Mouse (Mus musculus): ENCODE measurements around the gene Gm7247.
"Not testable (repeated sequence)": the region's sequence is repeated elsewhere in the genome, so short reads cannot be mapped to it uniquely, and the experiment has no call there.

Gene Gm7247

GRCm38 (mm10) chr14:51361456-51361855, at the start of gene Gm7247:
Gm7247 (plus strand) TSS chr14:51361756.
- DNase-seq = no peak

GRCm38 (mm10) chr14:51324001-51324400, 37.6 kb upstream of the Gm7247 start:
- DNase-seq = no peak

GRCm38 (mm10) chr14:51346027-51346426, 15.5 kb upstream of the Gm7247 start:
- no peak for DNase-seq

DNA sequence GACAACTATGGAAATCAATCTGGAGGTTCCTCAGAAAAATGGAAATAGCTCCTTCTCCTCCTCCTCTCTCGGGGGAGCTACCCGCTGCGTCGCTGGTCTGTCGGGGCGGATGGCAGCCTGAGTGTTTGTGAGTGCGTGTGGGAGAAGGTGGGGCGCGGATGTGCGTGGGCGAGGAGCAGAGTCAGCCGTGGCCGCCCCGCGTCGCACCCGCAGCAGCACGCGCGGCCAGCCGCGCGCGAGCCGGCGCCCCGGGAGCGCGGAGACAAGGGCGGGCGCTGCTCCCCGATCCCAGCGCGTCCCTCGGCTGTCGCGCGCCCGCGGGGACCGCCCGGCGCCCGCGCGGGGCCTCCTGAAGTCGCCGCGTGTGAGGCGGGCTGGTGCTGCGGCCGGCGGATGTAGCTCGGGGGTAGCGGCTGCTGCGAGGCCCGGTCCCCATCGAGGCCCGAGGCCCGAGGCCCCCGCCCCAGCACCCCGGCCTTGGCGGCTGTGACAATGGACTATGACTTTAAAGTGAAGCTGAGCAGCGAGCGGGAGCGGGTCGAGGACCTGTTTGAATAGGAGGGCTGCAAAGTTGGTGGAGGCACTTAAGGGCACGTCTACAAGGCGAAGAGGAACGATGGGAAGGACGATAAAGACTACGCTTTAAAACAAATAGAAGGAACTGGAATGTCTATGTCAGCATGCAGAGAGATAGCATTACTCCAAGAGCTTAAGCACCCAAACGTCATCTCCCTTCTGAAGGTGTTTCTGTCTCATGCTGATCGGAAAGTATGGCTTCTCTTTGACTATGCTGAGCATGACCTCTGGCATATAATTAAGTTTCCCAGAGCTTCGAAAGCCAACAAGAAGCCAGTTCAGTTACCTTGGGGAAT, 3.2 kb upstream of the Gm7247 start:
- peak; percentile 17 to 42 for DNase-seq

GRCm38 (mm10) chr14:51382805-51383204, 21.2 kb downstream of the Gm7247 start:
- no peak for DNase-seq

GRCm38 (mm10) chr14:51384351-51384750, 22.8 kb downstream of the Gm7247 start:
- no peak for DNase-seq

GRCm38 (mm10) chr14:51385741-51386140, 24.2 kb downstream of the Gm7247 start:
- no peak for DNase-seq

DNA sequence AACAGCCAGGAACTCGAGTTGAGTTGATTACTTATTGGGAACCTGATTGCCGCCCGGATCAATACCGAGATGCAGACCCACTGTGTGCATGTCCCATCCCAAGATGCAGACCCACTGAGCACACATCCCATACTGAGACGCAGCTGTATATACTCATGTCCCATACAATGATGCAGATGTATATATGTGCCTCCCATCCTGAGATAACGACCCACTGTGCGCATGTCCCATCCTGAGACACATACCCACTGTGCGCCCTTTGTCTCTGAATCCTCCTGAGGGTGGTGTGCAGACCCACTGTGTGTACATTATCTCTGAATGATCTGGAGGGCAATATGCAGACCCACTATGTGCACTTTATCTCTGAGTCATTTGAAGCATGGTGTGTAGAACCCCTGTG, 26.2 kb downstream of the Gm7247 start:
- no peak for DNase-seq

DNA sequence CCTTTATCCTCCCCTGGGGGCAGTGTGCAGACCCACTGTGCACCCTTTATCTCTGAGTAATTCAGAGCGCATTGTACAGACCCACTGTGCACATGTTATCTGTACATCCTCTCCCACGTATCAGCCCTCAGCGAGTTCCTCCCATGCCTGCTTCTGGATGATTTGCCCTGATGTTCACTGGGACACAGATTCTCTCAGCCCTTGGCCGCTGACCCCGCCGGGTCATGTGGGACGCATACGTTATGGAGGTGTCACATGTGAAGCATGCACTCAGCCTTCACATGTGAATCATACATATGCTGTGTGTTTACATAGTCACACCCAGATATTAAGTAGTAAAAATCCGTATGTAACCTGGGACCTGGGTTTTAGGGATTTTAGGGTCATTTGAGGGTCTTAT, 26.7 kb downstream of the Gm7247 start:
- DNase-seq = no peak

DNA sequence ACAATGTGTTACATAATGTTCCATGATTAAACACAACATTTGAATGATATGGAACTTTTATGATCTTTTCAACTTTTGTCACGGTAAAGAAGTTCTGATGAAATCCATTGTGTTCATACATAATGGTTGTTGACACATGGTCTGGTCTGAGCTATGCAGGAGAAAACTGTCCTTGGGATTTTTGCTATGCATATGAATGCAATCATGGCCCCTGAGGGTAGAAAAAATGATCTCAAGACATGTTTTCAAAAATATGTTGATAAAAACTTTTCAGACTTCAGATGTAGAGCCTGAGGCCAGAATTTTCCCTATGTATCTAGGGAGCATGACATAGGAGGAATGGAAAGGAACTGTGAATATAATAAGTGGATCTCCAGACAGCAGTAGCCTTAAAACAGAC, 49.0 kb downstream of the Gm7247 start, which contains the start of gene Vmn2r88:
Gene Vmn2r88 (plus strand): TSS at position 301 of the 400 bp plus-strand sequence.
- no peak for DNase-seq

GRCm38 (mm10) chr14:51423885-51424284, 62.3 kb downstream of the Gm7247 start:
- DNase-seq = no peak

DNA sequence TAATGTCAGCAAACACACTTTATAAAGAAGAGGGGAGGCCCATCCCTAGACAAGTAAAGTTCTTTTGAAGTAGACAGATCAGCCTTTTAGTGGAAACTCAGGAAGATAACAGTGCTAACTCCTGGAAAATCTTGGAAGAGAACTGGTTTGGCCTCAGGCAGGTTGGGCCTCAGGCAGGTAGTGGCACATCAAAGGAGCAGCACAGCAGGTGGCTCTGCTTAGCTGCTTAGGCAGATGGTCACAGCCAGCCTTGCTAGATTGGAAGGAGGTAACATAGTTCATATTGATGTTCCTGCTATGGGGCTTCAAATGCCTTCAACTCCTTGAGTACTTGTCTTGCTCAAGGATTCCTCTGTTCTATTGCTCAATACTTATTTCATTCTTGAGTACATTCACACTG, 68.6 kb downstream of the Gm7247 start:
- DNase-seq = not testable (repeated sequence)

DNA sequence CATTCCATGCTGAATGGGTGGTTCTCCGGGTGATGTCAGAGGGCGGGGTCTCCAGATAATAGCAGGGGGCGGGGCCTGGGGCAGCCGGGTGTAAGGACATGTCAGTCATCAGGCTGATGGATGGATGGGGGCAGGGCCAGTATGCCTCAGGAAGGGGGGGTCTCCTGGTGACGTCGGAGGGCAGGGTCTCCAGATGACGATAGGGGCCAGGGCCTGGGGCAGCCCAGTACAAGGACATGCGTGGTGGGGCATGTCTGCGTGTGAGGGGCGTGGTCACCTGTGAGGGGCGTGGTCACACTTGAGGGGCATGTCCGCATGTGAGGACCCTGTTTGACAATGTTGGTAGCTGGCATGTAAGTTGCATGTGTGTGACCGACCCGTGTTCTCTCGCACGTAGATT, 73.0 kb downstream of the Gm7247 start:
- no peak for DNase-seq

- no peak for DNase-seq
Observed at GRCm38 (mm10) chr14:51435020-51435419, 73.5 kb downstream of the Gm7247 start.

- DNase-seq = peak in 1 of 2 experiments; percentile 3
Observed at GRCm38 (mm10) chr14:51438955-51439354, 77.4 kb downstream of the Gm7247 start.

GRCm38 (mm10) chr14:51451557-51451956, 90.0 kb downstream of the Gm7247 start, which contains the start of gene Vmn2r89:
Vmn2r89 (plus strand) TSS chr14:51451857.
- not testable (repeated sequence) for DNase-seq

GRCm38 (mm10) chr14:51480278-51480677, 118.7 kb downstream of the Gm7247 start:
- not testable (repeated sequence) for DNase-seq

- not testable (repeated sequence) for DNase-seq
Observed at GRCm38 (mm10) chr14:51481332-51482015, 119.9 kb downstream of the Gm7247 start.

DNA sequence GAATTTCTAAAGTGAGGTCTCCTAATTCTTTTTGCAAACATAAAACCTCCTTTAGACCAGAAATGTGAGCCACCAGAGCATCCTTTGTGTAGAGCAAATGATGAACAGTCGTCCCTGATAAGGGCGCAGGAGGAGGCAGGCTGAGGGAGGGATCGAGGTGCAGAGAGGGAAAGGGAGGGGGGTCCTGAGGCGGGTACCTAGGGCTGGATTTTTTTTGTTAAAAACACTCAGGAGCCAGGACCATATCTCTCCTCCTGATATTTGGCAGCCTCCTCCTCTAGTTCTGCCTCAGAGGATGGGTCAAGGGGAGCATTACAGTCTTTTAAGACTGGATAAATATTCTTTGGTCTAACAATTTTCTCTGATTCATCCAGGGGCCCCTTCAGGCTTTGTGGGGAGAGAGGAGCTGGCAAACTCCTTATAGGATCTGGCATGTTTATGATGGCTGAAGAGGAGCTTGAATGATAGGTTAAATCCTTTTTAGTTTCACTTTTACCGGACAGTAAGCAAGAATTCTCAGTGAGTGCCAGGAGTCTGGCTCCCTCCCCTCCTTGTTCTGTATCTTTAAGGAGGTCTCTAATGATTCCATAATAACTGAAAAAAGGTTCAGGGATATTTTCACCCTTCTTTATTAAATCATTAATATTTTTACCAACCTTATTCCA, 120.6 kb downstream of the Gm7247 start:
- no peak for DNase-seq

DNA sequence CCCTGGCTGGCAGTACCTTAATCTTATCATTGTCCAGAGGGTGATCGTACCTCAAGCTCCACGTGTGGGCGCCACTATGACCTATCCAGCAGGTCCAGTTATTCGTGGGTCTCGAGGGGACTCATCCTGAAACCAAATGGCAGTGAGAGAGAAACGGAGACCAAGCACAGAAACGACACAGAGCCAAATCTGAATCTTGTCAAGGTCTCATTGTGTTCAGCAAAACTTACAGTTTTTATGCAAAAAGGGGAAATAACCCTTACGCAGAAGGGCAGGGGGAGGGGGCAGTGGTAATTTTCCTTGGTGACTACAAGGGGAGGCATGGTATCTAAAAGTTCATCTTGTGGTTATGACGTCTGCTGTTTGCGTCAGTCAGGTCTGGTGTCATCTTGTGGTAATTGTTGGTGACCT, 121.4 kb downstream of the Gm7247 start:
- DNase-seq = not testable (repeated sequence)

- DNase-seq = no peak
Observed at GRCm38 (mm10) chr14:51483671-51484070, 122.1 kb downstream of the Gm7247 start.

- DNase-seq = no peak
Observed at GRCm38 (mm10) chr14:51486111-51486510, 124.6 kb downstream of the Gm7247 start.

DNA sequence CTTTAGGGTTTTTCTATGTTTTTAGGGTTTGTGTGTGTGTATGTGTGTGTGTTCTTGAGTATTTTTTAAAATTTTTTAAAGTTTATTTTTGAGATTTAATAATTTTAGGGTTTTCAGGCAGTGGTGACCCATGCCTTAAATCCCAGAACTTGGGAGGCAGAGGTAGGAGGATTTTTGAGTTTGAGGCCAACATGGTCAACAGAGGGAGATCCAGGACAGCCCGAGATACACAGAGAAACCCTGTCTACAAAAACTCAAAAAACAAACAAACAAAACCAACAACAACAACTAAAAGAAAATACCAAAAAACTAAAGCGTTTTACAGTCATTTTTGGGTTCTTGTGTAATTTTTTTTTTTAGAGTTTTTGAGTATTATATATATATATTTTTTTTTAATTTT, 134.2 kb downstream of the Gm7247 start:
- DNase-seq = no peak
